Mouse (Mus musculus): ENCODE results near the gene Ubl4b. TPM values are rescaled to one million over a fixed set of nuclear protein-coding genes. Genes with fewer than 3 reads are reported as not detected.

Ubl4b gene
- total RNA-seq, 2 experiments from 2014 or later = 0.22 TPM; not detected in 1

DNA sequence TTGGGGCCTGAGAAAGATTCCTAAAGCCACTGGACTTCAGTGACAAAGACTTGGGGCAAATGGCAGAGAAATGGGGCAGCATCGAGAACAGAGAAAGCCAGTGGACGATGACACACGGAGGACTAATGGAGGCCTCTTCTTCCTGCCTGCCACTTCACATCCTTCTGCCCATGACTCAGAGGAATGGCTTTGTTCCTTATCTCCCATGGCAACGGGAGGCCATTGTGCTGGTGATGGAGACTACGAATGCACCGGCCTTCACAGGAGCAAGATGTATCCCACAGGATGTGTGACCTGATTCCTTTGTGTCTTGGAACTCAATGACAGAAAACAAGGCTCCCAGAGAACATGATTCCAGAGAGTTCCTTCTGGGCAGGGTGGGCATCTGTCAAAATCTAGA, 30.3 kb downstream of the Ubl4b start:
- DNase-seq (ENCODE audit: low spot score in 2 of 2) = no peak

DNA sequence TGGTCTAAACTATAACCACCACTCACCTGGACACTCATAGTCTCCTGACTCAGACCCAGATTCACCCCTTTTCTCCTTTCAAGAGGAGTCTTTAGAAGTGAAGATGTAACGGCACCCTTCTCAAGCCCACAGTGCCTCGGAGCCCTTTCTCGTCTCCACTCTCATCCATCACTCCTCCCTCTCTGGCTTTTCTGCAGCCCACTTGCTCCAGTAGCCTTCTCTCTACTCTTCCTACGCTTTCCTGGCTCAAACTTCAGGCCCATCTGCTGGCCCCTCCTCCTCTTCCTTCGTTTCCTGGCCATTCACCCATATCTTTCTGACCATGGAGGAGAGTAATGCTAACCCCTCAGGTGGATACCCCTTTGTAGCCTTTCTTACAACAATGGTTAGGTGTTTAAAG, 33.9 kb downstream of the Ubl4b start:
- DNase-seq (ENCODE audit: low spot score in 2 of 2) = no peak

DNA sequence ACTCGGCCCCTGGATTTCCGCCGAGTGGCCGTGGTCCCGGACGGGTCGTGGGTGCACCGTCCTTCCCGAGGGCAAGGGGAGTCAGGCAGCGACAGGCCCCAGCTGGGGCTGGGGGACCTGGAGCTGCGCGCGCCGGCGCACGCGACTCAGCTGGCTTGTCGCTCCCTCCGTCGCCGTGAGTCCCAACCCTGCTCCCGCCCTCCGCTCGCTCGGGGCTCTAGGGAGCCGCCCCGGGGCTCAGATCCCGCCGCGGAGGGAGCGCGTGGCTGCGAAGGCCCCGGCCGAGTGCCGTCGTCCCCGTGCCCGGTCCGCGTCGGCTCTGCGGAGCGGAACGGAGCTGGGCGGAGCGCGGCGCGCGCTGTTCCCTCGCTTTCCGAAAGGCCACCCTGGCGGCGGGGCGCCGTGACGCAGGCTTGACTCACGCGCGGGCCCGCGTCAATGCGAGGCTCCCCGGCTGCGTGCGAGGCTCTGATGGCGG, 37.2 kb downstream of the Ubl4b start, which contains the start of gene Slc6a17:
TSS of gene Slc6a17 (minus strand) at position 388 of the 478 bp plus-strand sequence.
- DNase-seq (ENCODE audit: low spot score in 2 of 2) = no peak

DNA sequence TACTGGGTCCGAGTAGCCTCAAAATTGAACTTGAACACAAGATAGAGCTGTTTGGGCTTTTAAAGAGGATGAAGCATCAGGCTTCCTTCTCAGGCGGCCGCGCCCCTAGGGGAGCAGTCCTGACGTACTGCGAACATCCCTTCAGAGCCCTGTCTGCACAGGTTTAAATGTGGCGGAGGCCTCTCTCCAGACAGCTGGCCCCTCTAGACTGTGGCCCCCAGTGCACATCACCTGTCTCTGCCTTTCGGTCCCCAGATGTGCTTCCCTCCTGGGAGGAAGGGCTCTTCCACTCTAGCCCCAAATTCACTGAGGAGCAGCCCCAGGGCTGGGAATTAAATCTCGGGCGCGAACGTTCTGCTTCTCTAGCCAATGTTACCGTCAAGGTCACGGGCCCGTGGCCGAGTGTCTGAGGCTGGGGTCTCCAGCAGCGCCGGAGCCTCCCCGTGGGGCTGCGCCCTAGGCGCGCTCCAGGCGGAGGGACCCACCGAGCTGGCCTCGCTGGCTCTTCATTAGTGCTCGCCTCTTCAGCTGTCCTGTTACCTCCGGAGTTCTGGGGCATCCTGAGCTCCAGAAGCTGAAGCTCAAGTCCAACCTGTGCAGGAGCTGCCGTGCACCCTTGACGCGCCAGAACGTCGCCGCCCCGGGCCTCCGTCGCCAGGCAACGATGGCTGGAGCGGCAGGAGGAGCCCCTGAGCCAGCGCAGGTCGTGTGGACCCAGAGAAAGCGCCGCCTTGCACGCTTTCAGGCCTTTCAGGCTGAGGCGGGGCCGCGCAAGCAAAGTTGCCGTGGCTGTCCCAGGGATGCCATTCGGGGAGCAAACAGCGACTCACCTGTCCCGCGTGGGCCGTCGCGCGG, 37.9 kb downstream of the Ubl4b start:
- DNase-seq (ENCODE audit: low spot score in 2 of 2) = no peak

DNA sequence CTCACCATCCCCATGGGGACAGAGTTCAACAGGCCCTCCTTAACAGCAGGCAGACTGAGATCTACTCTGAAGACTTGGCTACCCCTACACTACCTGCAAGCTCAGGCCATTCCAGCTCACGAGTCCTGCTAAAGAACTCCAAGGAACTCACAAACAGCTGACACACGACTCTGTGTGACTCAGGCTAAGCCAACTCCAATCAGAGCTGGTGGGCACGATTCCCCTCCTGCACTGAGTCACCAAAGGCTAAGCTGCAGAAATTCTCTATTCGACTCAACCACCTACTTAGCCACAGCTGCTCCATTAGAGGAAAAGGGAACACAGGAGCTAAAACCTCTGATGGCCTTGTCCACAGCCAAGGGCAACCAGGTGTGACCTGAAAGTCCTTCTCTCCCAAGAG, 38.9 kb downstream of the Ubl4b start:
- no peak for DNase-seq (ENCODE audit: low spot score in 2 of 2)

DNA sequence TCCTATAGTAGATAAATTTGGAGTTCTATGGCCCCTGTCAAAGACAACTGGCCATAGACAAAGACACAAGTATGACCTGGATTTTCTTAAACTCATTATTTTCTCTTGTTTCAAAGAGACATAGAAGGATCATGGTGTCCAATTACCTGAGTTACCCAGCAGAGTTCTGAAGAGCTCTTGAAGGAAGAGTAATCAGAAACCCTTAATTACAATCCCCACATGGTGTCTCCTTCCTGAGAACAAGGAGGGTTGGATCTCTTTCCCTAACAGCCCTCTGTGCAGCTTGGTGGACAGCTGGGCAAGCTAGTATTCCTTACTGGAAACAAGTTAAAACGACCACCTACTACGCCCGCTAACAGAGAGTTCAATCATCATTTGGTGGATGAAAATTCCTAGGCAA, 43.5 kb downstream of the Ubl4b start:
- no peak for DNase-seq (ENCODE audit: low spot score in 2 of 2)

DNA sequence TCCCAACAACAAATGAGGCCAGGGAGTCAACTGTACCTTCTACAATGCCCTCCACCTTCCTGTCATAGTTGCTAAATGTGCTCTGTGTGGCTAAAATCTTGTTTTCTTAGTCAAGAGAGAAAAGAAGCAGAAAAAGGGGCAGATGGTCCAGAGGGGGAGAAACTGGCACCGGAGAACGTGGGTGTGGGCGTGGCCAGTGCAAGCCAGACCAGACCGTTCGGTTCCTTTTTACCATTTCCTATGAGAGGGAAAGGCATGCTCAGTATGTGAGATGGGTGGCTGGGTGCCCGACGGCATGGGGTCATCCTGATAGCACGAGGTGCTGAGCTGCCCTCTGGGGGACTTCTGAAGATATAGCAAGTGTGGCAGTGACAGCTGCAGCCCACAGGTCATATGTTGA, 46.2 kb downstream of the Ubl4b start:
- DNase-seq (ENCODE audit: low spot score in 2 of 2) = no peak

DNA sequence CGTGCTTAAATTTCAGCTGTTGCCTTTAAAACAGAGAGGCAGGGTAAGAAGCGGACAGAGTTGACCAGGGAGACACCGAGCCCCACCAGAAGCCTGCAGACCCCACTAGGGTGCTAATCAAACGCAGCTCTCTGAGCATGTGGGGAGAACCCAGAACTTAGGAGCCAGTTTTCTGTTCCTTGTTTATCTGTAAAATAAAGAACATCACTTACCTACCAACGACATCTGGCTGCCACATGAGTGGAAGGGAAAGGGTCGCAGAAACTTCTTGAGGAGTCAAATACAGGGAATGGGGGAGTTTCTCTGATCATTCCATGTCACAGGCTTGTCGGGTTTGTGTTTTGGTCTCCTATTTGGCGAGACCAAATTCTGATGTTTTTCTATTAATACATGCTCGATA, 46.9 kb downstream of the Ubl4b start:
- DNase-seq (ENCODE audit: low spot score in 2 of 2) = no peak

DNA sequence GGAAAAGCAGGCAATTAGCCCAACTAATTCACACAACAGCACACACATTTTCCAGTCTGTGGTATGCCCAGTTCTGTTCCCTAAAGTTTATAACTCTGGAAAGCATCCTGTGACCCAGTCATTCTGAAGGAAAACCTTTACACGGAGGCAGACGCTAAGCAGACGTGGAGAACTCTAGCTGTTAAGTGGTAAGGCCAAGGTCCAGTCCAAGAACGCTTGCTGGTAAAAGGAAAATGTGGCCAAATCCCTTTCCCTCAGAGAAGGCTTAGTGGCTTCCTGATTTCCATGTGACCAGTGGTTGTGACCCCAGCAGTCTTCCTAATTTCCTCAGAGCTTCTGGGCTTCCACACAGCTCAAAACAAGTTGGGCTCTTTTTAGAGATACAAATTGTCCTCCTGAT, 48.3 kb downstream of the Ubl4b start:
- DNase-seq (ENCODE audit: low spot score in 2 of 2) = no peak

DNA sequence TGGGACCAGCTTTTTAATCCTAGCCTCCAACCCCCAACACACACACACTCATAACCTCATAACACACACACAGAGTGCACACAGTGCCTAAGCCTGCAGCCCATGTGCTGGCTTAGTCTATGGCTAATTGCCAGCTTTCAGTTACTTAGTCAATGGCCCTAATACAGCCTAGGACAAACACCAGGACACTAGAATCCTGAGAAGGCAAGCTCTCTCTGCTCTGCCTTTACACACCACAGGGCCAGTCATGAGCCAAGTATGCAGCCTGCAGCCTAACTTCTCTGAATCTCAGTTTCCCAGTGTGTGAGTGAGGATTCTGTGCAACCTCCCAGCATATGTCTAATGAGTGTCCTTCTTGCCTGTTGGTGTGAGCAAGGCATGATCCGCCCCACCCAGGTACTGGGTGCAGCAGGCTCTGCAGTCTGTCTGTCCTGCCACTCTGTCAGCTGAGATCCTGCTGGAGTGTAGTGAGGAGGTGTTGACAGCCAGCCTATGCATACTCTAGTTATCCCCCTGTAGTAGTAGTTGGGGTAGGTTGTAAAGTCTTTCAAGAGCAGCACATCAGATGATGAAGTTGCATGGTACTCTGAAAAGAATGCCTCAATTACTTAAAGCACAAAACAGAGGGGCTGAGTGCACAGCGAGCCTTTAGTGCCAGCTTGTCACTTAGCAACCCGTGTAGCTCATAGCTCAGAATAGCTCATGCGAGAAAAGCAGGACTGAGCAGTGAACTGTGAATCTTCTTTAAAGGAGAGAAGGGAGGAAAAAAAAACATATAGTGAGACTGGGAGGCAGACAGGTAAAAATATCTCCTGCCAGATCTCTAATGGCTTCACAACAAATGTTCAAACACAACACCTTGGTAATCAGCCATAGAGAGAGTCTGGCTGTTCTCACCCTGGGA, 49.2 kb downstream of the Ubl4b start:
- DNase-seq (ENCODE audit: low spot score in 2 of 2) = no peak

DNA sequence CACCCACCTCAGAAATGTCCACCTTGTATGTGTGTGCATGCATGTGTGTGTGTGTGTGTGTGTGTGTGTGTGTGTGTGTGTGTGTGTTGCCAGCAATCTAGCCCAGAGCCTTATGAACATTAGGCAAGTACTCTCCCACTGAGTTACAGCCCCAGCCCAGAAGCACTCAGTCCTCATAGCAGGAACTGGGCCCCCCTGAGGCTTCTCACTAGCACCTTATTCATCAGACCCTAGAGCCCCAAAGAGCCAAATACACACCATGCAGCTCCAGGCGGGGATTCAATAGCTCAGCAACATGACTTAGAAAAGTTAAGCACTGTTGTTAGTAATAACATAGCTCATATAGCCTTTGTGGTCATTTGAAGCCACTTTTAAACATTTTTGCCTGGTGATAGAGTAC, 50.3 kb downstream of the Ubl4b start:
- DNase-seq (ENCODE audit: low spot score in 2 of 2) = no peak

DNA sequence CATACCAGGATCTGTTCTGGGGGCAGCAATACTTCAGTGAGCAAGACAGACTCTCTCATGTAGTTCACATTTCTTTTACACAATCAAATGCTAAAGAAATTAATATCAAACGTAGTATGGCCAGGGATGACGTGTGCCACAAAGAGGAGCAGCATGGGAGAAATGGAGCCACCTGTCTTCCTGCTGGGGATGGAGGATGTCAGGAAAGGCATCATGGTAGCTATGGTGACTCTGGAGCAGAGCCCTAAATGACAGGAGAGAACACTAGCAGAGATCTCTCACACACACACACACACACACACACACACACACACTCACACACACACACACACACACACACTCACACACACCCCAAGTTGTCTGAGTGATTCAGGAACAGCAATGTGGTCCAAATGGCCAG, 51.2 kb downstream of the Ubl4b start:
- no peak for DNase-seq (ENCODE audit: low spot score in 2 of 2)

Other genes starting within 250 kb of the Ubl4b start
- gene Rbm15, start 221.4 kb downstream of the Ubl4b start, total RNA-seq (2021) = 10 to 100 TPM; 41.1 to 47.0 TPM
- 10 to 100 TPM; 14.4 to 14.8 TPM for gene Kcnc4, start 95.5 kb downstream of the Ubl4b start, total RNA-seq (2021)
- gene Slc6a17, start 37.1 kb downstream of the Ubl4b start, total RNA-seq (2021) = 1 to 10 TPM; 3.7 to 3.8 TPM
- gene Alx3, start 40.0 kb upstream of the Ubl4b start, total RNA-seq (2021) = not detected
- not detected for gene Gm10961, start 76.2 kb upstream of the Ubl4b start, total RNA-seq (2021)
- gene Strip1, start 76.6 kb upstream of the Ubl4b start, total RNA-seq (2021) = 10 to 100 TPM; 35.8 to 40.4 TPM
- 100 to 1,000 TPM; 171 to 173 TPM for gene Ahcyl1, start 141.5 kb upstream of the Ubl4b start, total RNA-seq (2021)
- 10 to 100 TPM; 18.0 to 19.8 TPM for gene Csf1, start 205.4 kb upstream of the Ubl4b start, total RNA-seq (2021)

Measured in adrenal gland, postnatal 4 days (tissue).